Mouse (Mus musculus): ENCODE data around the gene Rsph1. TPM values are rescaled to one million over a fixed set of nuclear protein-coding genes. Genes with fewer than 3 reads are reported as not detected.

The Rsph1 gene
- polyA plus RNA-seq, 1 experiment from 2014 or later, result 0.88 TPM

GRCm38 (mm10) chr17:31259825-31260224, 17.4 kb downstream of the Rsph1 start:
- Histone ChIP-seq H3K4me3 (ENCODE audit: low read depth, low read length) (no peak overlapping the region), H3K27ac (ENCODE audit: low read depth, low read length) (no peak overlapping the region), H3K4me2 (no peak overlapping the region), H3K36me3 (ENCODE audit: control insufficient read depth, insufficient read depth, low read length) (no peaks in the 10 kb centered on the region), H3K4me1 (replicated peaks; ENCODE audit: control insufficient read depth, insufficient read depth, low read length) (no peaks in the 10 kb centered on the region), H3K27me3 (replicated peaks; ENCODE audit: control insufficient read depth, insufficient read depth, low read length) (no peaks in the 10 kb centered on the region), H3K9me3 (ENCODE audit: control insufficient read depth, low read length) (no peaks in the 10 kb centered on the region), H3K9ac (ENCODE audit: low read depth, low read length) (no peak overlapping the region)
- DNase-seq (ENCODE audit: low spot score), result no peak
- WGBS, result 69% methylated on average over 4 of the region's 4 CpGs
- no peak for ATAC-seq (replicated peaks; ENCODE audit: low FRiP score)

- no peak overlapping the region for H3K9ac ChIP-seq (ENCODE audit: low read depth, low read length)
- WGBS, result 90% methylated on average over 4 of the region's 4 CpGs
- H3K4me1 ChIP-seq (replicated peaks; ENCODE audit: control insufficient read depth, insufficient read depth, low read length), result no peaks in the 10 kb centered on the region
- H3K27ac ChIP-seq (ENCODE audit: low read depth, low read length), result no peak overlapping the region
- H3K27me3 ChIP-seq (replicated peaks; ENCODE audit: control insufficient read depth, insufficient read depth, low read length), result no peaks in the 10 kb centered on the region
- DNase-seq (ENCODE audit: low spot score) (no peak), ATAC-seq (replicated peaks; ENCODE audit: low FRiP score) (0 out of 2 replicates have a peak, but pooled peaks have one; percentile 31)
- no peak overlapping the region for H3K4me3 ChIP-seq (ENCODE audit: low read depth, low read length)
- no peaks in the 10 kb centered on the region for H3K36me3 ChIP-seq (ENCODE audit: control insufficient read depth, insufficient read depth, low read length)
- no peak overlapping the region for H3K4me2 ChIP-seq
- H3K9me3 ChIP-seq (ENCODE audit: control insufficient read depth, low read length), result no peaks in the 10 kb centered on the region
Observed at GRCm38 (mm10) chr17:31259145-31259544, 18.0 kb downstream of the Rsph1 start.

- Histone ChIP-seq H3K4me1 (replicated peaks; ENCODE audit: control insufficient read depth, insufficient read depth, low read length) (no peaks in the 10 kb centered on the region), H3K36me3 (ENCODE audit: control insufficient read depth, insufficient read depth, low read length) (no peaks in the 10 kb centered on the region), H3K27me3 (replicated peaks; ENCODE audit: control insufficient read depth, insufficient read depth, low read length) (no peaks in the 10 kb centered on the region), H3K27ac (ENCODE audit: low read depth, low read length) (no peak overlapping the region), H3K9ac (ENCODE audit: low read depth, low read length) (no peak overlapping the region), H3K9me3 (ENCODE audit: control insufficient read depth, low read length) (no peaks in the 10 kb centered on the region), H3K4me3 (ENCODE audit: low read depth, low read length) (no peak overlapping the region), H3K4me2 (no peak overlapping the region)
- ATAC-seq (replicated peaks; ENCODE audit: low FRiP score) (no peak), DNase-seq (ENCODE audit: low spot score) (no peak)
- WGBS, result 77% methylated on average over 9 of the region's 9 CpGs
Observed at GRCm38 (mm10) chr17:31258310-31258865, 18.8 kb downstream of the Rsph1 start.

GRCm38 (mm10) chr17:31257898-31258297, 19.3 kb downstream of the Rsph1 start:
- H3K27me3 ChIP-seq (replicated peaks; ENCODE audit: control insufficient read depth, insufficient read depth, low read length), result no peaks in the 10 kb centered on the region
- no peak overlapping the region for H3K27ac ChIP-seq (ENCODE audit: low read depth, low read length)
- ATAC-seq (replicated peaks; ENCODE audit: low FRiP score), result no peak
- 88% methylated on average over 12 of the region's 12 CpGs for WGBS
- H3K9ac ChIP-seq (ENCODE audit: low read depth, low read length), result no peak overlapping the region
- no peaks in the 10 kb centered on the region for H3K4me1 ChIP-seq (replicated peaks; ENCODE audit: control insufficient read depth, insufficient read depth, low read length)
- DNase-seq (ENCODE audit: low spot score), result no peak
- no peak overlapping the region for H3K4me3 ChIP-seq (ENCODE audit: low read depth, low read length)
- H3K9me3 ChIP-seq (ENCODE audit: control insufficient read depth, low read length), result no peaks in the 10 kb centered on the region
- no peaks in the 10 kb centered on the region for H3K36me3 ChIP-seq (ENCODE audit: control insufficient read depth, insufficient read depth, low read length)
- H3K4me2 ChIP-seq, result no peak overlapping the region

- H3K9ac ChIP-seq (ENCODE audit: low read depth, low read length), result no peak overlapping the region
- no peak for DNase-seq (ENCODE audit: low spot score)
Observed at GRCm38 (mm10) chr17:31257149-31257548, 20.0 kb downstream of the Rsph1 start.

GRCm38 (mm10) chr17:31254463-31254931, 22.7 kb downstream of the Rsph1 start:
- peak; percentile 41; the same call in 1 of the 2 replicates for ATAC-seq (replicated peaks; ENCODE audit: low FRiP score)
- Histone ChIP-seq H3K4me3 (ENCODE audit: low read depth, low read length) (no peak overlapping the region), H3K9ac (ENCODE audit: low read depth, low read length) (no peak overlapping the region), H3K27me3 (replicated peaks; ENCODE audit: control insufficient read depth, insufficient read depth, low read length) (no peaks in the 10 kb centered on the region), H3K9me3 (ENCODE audit: control insufficient read depth, low read length) (no peaks in the 10 kb centered on the region), H3K4me2 (no peak overlapping the region), H3K27ac (ENCODE audit: low read depth, low read length) (no peak overlapping the region), H3K36me3 (ENCODE audit: control insufficient read depth, insufficient read depth, low read length) (no peaks in the 10 kb centered on the region), H3K4me1 (replicated peaks; ENCODE audit: control insufficient read depth, insufficient read depth, low read length) (no peaks in the 10 kb centered on the region)
- WGBS, result 25% methylated on average over 9 of the region's 9 CpGs
- peak; percentile 48 for DNase-seq (ENCODE audit: low spot score)

More at GRCm38 (mm10) chr17:31257149-31257548, 20.0 kb downstream of the Rsph1 start:
- Histone ChIP-seq H3K36me3 (ENCODE audit: control insufficient read depth, insufficient read depth, low read length) (no peaks in the 10 kb centered on the region), H3K27ac (ENCODE audit: low read depth, low read length) (no peak overlapping the region), H3K27me3 (replicated peaks; ENCODE audit: control insufficient read depth, insufficient read depth, low read length) (no peaks in the 10 kb centered on the region), H3K4me1 (replicated peaks; ENCODE audit: control insufficient read depth, insufficient read depth, low read length) (no peaks in the 10 kb centered on the region), H3K4me3 (ENCODE audit: low read depth, low read length) (no peak overlapping the region), H3K4me2 (no peak overlapping the region), H3K9me3 (ENCODE audit: control insufficient read depth, low read length) (no peaks in the 10 kb centered on the region)
- 76% methylated on average over 1 of the region's 1 CpGs for WGBS
- ATAC-seq (replicated peaks; ENCODE audit: low FRiP score), result no peak

GRCm38 (mm10) chr17:31253951-31254350, 23.2 kb downstream of the Rsph1 start:
- H3K4me1 ChIP-seq (replicated peaks; ENCODE audit: control insufficient read depth, insufficient read depth, low read length), result no peaks in the 10 kb centered on the region
- 66% methylated on average over 5 of the region's 5 CpGs for WGBS
- H3K4me3 ChIP-seq (ENCODE audit: low read depth, low read length), result no peak overlapping the region
- H3K9ac ChIP-seq (ENCODE audit: low read depth, low read length), result no peak overlapping the region
- DNase-seq (ENCODE audit: low spot score) (no peak), ATAC-seq (replicated peaks; ENCODE audit: low FRiP score) (no peak)
- H3K36me3 ChIP-seq (ENCODE audit: control insufficient read depth, insufficient read depth, low read length), result no peaks in the 10 kb centered on the region
- no peaks in the 10 kb centered on the region for H3K9me3 ChIP-seq (ENCODE audit: control insufficient read depth, low read length)
- no peak overlapping the region for H3K27ac ChIP-seq (ENCODE audit: low read depth, low read length)
- no peak overlapping the region for H3K4me2 ChIP-seq
- no peaks in the 10 kb centered on the region for H3K27me3 ChIP-seq (replicated peaks; ENCODE audit: control insufficient read depth, insufficient read depth, low read length)

- H3K27me3 ChIP-seq (replicated peaks; ENCODE audit: control insufficient read depth, insufficient read depth, low read length), result no peaks in the 10 kb centered on the region
- H3K4me3 ChIP-seq (ENCODE audit: low read depth, low read length), result no peak overlapping the region
- peaks cover 3% of the 10 kb centered on the region; the same call in 1 of the 2 replicates for H3K4me1 ChIP-seq (replicated peaks; ENCODE audit: control insufficient read depth, insufficient read depth, low read length)
- ATAC-seq (replicated peaks; ENCODE audit: low FRiP score), result no peak
- H3K9me3 ChIP-seq (ENCODE audit: control insufficient read depth, low read length), result no peaks in the 10 kb centered on the region
- H3K36me3 ChIP-seq (ENCODE audit: control insufficient read depth, insufficient read depth, low read length), result no peaks in the 10 kb centered on the region
- WGBS, result 40% methylated on average over 5 of the region's 5 CpGs
- no peak for DNase-seq (ENCODE audit: low spot score)
- no peak overlapping the region for H3K27ac ChIP-seq (ENCODE audit: low read depth, low read length)
- no peak overlapping the region for H3K9ac ChIP-seq (ENCODE audit: low read depth, low read length)
- H3K4me2 ChIP-seq, result no peak overlapping the region
Observed at GRCm38 (mm10) chr17:31247144-31247543, 30.0 kb downstream of the Rsph1 start.

- H3K36me3 ChIP-seq (ENCODE audit: control insufficient read depth, insufficient read depth, low read length), result peaks cover 3% of the 10 kb centered on the region; the same call in 1 of the 2 replicates
- no peak overlapping the region for H3K9ac ChIP-seq (ENCODE audit: low read depth, low read length)
- H3K27me3 ChIP-seq (replicated peaks; ENCODE audit: control insufficient read depth, insufficient read depth, low read length), result no peaks in the 10 kb centered on the region
- no peak overlapping the region for H3K4me3 ChIP-seq (ENCODE audit: low read depth, low read length)
- H3K27ac ChIP-seq (ENCODE audit: low read depth, low read length), result no peak overlapping the region
- DNase-seq (ENCODE audit: low spot score), result no peak
- H3K9me3 ChIP-seq (ENCODE audit: control insufficient read depth, low read length), result no peaks in the 10 kb centered on the region
- 40% methylated on average over 5 of the region's 5 CpGs for WGBS
- H3K4me2 ChIP-seq, result no peak overlapping the region
- no peak for ATAC-seq (replicated peaks; ENCODE audit: low FRiP score)
- H3K4me1 ChIP-seq (replicated peaks; ENCODE audit: control insufficient read depth, insufficient read depth, low read length), result peaks cover 3% of the 10 kb centered on the region; the same call in 1 of the 2 replicates
Observed at GRCm38 (mm10) chr17:31245321-31245720, 31.9 kb downstream of the Rsph1 start.
